Mouse (Mus musculus): ENCODE data around the gene Tmem177.

Tmem177 gene

DNA sequence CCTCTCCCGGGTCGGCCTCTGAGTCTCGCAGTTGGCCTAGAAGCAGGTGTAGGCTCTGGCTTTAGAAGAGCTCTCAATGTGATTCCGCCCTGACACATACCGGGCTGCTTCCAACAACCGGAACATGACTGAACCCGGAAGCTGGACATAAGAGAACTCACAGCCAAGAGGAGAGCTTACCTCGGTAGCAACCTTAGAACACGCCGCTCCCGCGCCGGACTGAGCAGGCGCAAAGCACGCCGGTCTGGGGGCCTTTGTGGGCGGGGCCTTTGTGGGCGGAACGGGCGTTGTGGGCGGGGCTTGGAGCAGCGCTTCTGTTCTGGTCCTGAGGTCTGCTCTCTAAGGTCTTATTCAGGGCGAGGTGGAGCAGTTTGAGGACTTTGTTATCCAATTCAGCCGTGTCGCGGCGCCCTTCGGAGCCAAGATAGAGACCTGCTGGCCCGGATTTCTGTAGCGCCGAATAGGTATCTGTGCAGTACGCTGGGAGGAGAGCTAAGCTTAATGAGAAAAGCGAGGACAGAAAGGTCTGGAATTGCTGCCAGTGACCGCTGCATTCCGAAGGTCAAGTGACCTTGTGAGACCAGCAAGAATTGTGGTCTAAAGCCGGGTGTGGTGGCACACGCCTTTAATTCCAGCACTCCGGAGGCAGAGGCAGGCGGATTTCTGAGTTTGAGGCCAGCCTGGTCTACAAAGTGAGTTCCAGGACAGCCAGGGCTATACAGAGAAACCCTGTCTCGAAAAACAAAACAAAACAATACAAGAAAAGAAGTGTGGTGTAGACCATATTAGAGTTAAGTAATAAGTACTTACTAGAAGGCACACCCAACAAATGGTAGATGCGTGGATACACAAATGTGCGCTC lies at the start of gene Tmem177:
TSS of gene Tmem177 (minus strand) at position 256 of the 862 bp plus-strand sequence.
- peak; percentile 92 to 93 for DNase-seq (ENCODE audit: low spot score in 2 of 2)

- no peak for DNase-seq (ENCODE audit: low spot score in 2 of 2)
Measured at GRCm38 (mm10) chr1:119959920-119960319, 46.9 kb upstream of the Tmem177 start.

DNA sequence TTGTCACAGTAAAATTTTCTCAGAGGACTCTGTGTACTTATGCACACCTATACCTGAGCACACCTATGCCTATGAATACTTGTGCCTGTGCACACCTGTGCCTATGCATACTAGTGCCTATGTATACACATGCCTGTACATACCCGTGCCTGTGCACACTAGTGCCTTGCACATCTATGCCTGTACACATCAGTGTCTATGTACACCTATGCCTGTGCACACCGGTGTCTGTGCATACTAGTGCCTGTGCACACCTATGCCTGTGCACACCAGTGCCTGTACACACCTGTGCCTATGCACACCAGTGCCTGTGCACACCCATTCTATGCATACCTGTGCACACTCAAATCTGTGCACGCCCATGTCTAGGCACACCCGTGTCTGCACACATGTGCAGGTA lies 46.5 kb upstream of the Tmem177 start:
- DNase-seq (ENCODE audit: low spot score in 2 of 2) = no peak

- DNase-seq (ENCODE audit: low spot score in 2 of 2) = peak; percentile 43 to 55
Measured at GRCm38 (mm10) chr1:119957716-119958222, 44.8 kb upstream of the Tmem177 start.

DNA sequence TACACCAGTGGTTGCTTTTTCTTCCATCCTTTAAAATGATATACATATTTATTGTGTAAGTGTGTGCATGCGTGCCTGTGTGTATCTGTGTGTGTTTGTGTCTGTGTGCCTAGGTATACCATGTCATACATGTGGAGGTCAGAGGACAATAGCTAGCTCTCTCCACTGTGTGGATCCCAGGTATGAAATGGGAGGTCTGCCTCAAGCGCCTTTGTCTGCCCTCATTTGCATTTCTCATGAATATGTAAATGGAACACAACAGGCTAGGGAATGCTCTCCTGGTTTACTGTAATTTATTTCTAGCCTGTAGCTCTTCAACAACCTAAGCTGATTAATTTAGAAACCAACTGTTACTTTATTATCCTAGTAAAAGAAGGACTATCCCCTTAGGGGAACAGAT lies 41.7 kb upstream of the Tmem177 start:
- no peak for DNase-seq (ENCODE audit: low spot score in 2 of 2)

- DNase-seq (ENCODE audit: low spot score in 2 of 2) = no peak
Measured at GRCm38 (mm10) chr1:119953456-119953855, 40.4 kb upstream of the Tmem177 start.

GRCm38 (mm10) chr1:119950086-119950485 lies 37.1 kb upstream of the Tmem177 start:
- no peak for DNase-seq (ENCODE audit: low spot score in 2 of 2)

DNA sequence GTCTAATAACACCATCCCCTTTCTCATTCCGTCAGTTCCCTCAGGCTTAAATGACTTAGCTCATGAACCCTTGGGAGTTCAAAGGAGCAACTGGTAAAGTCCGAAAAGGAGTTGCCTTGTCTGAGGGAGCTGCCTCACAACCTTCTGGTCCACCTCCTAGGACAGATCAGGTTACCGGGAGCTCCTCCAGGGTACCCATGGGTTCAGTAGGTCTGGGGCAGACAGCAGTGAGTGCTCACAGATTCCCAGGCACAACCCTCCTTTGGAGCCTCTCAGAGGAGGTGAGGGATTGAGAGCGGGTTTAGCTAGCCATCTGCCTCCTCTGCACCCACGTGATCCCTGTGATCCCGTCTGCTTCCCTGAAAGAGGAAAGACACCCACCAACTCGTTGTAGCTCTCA lies 23.9 kb upstream of the Tmem177 start:
- no peak for DNase-seq (ENCODE audit: low spot score in 2 of 2)

GRCm38 (mm10) chr1:119931421-119932150 lies 18.6 kb upstream of the Tmem177 start:
- no peak for DNase-seq (ENCODE audit: low spot score in 2 of 2)

GRCm38 (mm10) chr1:119929715-119930114 lies 16.7 kb upstream of the Tmem177 start:
- DNase-seq (ENCODE audit: low spot score in 2 of 2) = peak; percentile 43 to 49

- no peak for DNase-seq (ENCODE audit: low spot score in 2 of 2)
Measured at GRCm38 (mm10) chr1:119919299-119919698, 6.3 kb upstream of the Tmem177 start.

DNA sequence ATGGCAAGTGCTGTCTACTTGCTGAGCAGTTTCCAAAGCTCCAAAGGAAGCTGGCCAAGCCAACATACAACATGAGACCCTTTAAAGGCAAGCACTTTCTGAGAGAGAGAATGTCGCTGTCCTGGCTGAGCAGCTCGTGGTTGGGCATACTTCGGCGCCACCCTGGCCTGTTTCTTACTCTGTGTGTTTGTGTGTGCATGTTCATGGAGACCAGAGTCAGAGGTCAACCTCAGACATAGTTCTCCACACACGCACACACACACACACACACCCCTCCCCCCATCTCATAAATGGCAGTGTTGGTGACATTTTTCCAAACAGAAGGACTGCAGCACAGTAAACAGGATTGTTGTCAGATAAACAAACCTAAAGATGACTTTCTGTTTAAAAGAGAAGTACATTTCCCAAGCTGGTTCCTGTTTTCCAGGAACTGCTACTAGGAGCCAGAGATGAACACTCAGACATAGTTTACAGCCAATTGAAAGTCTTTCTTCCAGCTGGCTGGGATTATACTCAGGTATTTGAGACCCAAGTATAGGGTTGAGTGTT lies 3.9 kb upstream of the Tmem177 start:
- DNase-seq (ENCODE audit: low spot score in 2 of 2) = no peak

- DNase-seq (ENCODE audit: low spot score in 2 of 2) = no peak
Measured at GRCm38 (mm10) chr1:119907206-119907748, 5.7 kb downstream of the Tmem177 start.

- DNase-seq (ENCODE audit: low spot score in 2 of 2) = no peak
Measured at GRCm38 (mm10) chr1:119903231-119903620, 9.8 kb downstream of the Tmem177 start.

- no peak for DNase-seq (ENCODE audit: low spot score in 2 of 2)
Measured at GRCm38 (mm10) chr1:119902551-119903230, 10.3 kb downstream of the Tmem177 start.

DNA sequence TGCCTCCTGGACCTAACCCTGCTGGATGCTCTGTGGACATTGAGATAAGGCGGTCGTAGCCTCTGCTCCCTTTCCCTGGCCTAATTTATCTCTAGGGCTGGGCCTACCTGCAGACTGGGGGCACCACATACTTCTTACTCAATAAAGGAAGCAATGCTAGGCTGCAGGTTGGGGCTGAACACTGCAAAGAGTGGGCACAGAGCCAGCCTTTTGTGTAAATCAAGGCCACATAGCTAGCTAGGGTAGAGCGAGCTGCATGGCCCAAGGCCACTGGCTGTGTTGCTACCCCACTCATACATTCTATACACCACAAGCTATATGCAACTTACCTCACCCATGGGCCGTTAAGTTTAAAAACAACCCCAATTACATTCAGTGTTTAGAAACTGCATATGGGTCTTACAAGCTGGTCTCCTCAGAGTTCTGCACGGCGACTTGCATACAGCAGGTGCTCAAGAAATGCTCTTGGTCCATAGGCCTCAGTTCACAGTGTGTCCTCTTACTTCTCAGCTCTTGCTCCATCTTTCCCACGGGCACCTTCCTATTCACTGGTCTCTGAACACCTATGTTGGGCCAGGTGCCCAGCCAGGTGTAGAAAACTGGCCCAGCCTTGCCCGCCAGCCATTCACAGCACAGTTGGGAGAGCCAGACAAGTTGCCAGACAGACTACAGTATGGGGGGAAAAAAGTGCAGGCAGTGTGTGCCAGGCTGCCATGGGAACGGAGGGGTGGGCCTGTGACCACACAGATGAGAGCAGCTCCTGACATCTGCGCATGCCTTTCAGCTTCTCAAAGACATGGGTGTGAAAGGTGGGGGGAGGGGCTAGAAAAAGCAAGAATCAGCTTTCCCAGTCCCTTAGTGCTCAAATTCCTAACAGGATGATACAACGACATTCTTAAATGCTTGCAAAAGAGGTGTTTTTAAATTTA lies 13.5 kb downstream of the Tmem177 start:
- peak; percentile 89 to 94 for DNase-seq (ENCODE audit: low spot score in 2 of 2)

GRCm38 (mm10) chr1:119894936-119895335 lies 18.1 kb downstream of the Tmem177 start:
- peak; percentile 73 to 74 for DNase-seq (ENCODE audit: low spot score in 2 of 2)

DNA sequence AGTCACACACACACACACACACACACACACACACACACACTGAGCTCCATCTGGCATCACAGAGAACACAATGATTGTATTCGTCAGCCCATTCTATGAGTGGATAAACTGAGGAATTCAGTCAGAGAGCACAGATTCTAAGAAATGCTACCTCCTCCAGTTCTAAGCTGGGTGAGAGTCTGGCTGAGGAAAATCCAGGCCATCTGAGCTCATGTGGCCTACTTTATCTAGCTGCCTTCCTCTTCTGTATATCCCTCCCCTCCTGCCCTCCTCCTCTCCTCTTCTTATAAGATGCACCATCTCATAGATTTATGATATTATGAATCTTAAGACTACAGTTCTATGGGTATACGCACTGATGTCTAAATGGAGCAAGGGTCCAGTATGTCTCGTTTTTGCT lies 19.4 kb downstream of the Tmem177 start:
- no peak for DNase-seq (ENCODE audit: low spot score in 2 of 2)

DNA sequence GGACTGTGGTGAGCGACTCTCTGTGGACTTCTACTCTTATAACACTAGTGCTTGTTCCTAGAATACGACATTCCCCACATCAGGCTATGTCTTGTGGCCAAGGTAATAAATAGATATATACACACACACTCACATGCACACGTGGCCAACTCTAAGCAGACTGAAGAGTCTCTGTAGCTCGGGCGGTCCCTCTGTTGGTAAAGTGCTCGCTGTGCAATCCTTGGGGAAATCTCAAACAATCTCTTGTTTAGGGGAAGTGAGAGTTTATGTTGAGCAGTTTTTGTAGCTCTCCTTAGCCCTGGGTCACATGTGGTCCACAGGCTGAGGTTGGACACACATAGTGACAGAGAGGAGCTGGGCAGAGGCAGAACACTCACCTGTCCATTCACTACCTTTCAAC lies 20.1 kb downstream of the Tmem177 start:
- no peak for DNase-seq (ENCODE audit: low spot score in 2 of 2)

- DNase-seq (ENCODE audit: low spot score in 2 of 2) = no peak
Measured at GRCm38 (mm10) chr1:119891865-119892264, 21.1 kb downstream of the Tmem177 start.

Measured in right cerebral cortex, postnatal 10 days (tissue).